Mouse (Mus musculus) common myeloid progenitor, adult 5-6 weeks (primary cell): ENCODE results near the gene Anapc15. TPM values are rescaled to one million over a fixed set of nuclear protein-coding genes. Genes with fewer than 3 reads are reported as not detected.
"Not testable (repeated sequence)": the region's sequence is repeated elsewhere in the genome, so short reads cannot be mapped to it uniquely, and the experiment has no call there.

Source experiments
- ATAC-seq: replicated peaks from 2 replicates; pipeline ENCODE4 v1.8.0; 2016; ENCODE audit warnings: low read depth, mild to moderate bottlenecking, moderate TSS enrichment, inconsistent platforms; ENCODE audit not compliant: poor library complexity, severe bottlenecking
- total RNA-seq: library from RNA; stranded (forward); fragments of 200-1000, 187-1606 nt; gene quantifications from 2 replicates; pipeline ENCODE4 v1.2.3, GENCODE M21; 2017

Anapc15 gene
- total RNA-seq, 1 experiment from 2014 or later: 107 TPM

DNA sequence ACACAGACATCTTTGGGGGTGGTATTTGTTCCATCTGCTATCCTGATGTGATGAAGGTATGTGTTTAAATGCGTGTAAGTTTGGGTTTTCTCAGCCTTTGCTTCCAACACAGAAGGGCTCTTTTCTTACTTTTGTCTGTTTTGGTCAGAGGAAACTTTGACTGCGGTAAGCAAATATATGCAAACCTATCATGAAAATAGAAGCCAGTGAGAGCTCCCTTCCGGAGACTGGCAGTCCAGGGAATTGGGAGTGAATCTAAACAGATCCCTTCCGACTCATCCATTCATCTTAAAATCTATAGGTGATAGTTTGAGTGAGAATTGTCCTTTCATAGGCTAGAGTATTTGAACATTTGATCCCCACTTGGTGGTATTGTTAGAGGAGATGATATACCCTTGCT lies 24.9 kb downstream of the Anapc15 start:
- no peak for ATAC-seq

DNA sequence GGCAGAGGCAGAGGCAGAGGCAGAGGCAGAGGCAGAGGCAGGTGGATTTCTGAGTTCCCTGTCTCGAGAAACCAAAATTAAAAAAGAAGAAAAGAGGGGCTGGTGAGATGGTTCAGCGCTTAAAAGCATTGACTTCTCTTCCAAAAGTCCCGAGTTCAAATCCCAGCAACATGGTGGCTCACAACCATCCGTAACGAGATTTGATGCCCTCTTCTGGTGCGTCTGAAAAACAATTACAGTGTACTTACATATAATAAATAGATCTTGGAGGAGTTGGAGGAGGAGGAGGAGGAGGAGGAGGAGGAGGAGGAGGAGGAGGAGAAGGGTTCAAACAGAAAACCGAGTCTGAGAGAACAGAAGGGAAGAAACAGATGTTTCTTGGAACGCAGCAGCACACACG lies 32.2 kb downstream of the Anapc15 start:
- ATAC-seq: no peak

DNA sequence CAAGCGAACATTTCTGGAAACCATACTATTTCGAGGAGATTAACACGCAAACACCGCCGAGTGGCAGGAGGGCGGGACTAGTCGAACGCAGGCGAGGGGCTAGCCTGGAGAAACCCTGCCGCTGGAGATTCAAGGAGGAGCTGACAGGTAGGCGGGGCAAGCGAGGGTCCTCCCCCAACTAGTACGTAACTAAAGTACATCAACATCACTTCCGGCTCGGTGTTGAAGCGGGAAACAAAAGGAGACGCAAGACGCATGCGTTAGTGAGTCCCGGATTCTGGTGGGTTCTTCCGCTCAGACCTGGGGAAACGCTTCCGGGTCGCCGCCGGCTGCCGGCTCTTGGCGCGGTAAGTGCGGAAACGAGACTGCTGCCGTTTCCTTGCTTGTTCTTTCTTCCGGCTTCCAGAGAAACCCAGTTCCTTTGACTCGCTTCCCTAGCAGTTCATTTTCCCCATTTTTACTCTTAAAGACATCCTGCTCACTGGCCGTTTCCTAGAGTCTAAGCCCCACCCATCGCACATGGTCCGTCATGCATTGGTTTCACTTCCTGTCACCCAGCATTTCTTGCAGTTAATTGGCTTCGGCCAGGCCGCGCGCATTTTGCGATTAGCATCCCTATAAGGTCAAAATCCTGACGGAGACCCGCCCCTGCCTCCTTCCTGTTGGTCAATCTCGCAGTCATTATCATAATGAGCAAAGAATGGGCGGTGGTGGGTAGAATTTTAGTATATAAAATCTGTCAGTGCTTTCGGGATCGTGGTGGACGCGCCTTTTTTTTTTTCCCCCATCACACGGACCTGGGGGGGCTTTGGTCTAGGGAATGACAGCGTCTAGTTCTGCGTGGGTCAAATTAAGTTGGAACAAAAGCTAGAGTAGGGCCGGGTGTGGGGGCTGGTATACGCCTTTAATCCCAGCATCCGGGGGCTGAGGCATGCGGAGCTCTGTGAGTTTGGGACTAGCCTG lies 32.9 kb downstream of the Anapc15 start:
- peak; percentile 92 for ATAC-seq

DNA sequence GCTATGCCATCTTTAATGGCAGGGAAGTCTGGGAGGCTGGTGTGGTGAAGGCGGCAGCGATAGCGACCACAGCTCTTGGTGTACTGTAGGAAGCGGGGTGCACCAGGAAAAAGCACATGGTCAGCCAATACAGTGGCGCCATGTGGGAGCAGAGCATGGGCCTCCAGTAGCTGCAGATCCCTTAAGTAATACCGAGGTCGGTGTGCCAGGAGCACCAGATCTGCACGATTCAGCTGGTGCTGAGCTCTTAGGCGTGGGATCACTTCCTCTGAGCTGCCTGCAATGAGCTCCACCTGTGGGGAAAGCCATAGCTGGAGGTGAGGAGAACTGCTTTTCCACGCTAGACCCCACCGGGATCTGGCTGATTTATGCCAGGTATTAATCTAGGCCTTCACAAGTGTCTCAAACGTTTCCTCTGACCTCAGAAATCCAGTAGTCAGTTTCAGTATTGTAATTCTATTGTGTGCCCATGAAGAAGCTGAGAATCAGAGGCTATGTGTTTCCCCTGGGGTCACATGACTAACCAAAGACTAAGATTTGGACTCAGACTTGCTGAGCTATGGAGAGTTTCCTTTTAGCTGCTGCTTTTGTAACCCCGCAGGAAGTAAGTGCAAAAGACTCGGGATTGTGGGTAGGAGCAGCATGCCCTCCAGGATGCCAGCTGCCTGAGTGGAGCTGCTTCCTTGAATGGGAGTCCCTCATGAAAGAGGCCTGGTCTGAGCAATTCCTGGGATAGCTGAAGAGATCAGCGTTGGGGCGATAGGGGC lies 37.0 kb downstream of the Anapc15 start:
- ATAC-seq: no peak

DNA sequence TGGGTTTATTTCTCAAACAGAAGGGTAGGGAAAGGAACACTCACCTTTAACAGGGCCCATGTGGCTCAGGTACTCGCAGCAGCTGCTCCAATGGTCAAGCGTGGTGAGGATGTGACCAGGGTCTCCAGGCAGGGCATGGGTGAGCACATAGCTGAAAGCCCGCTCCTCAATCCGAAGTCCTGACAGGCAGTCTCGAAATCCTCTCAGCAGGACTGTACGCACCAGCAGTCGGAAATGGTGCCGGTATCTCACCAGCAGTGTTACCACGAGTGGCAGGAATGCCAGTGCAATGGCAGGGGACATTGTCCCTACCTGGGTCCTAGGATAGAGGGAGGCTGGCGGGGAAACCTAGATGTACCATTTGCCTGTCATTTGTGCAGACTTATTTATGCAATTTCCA lies 38.5 kb downstream of the Anapc15 start:
- ATAC-seq: no peak

DNA sequence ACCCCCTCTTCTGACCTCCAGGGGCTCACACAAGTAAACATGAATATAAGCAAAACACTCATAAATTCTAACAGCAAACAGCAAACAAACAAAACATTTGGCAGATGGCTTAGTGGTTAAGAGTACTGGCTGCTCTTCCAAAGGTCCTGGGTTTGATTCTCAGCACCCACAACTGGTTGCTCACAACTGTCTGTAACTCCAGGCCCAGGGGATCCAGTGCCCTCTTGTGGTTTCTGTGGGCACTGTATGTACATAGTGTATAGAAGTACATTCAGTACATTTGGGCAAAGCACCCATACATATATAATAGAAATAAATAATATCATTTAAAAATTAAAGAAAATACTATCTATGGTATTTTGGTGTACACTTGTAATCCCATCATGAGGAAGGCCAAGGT lies 39.3 kb downstream of the Anapc15 start:
- no peak for ATAC-seq

DNA sequence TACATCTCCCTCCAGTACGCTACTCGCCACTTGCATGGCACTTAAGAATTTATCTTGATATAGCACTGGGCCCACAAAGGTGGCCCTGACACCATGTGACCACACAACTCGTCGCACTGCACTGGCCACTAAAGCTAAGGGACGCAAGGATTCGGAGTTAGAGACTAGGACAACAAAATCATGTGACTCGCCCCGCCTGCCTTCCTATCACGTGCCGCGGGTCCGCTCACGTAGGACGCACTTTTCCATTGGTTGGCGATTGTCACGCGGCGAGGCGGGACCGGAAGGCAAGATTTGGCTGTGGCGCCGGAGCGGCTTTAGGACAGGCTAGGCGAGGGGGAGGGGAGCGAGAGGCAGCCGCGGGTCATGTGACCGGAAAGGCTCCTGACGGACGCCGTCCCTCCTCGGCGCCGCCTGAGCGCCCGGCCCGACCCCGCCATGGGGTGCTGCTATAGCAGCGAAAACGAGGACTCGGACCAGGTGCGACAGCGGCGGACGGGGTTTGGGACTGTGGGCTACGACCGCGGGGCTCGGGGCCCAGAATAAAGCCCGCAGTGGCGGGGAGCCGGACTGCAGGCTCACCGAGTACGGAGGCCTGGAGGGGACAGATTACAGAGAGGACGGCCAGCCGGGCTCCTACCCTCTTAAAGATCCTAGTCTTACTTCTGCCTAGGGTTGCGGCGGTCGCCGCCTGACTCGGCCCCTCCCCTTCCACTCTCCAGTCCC lies 42.2 kb downstream of the Anapc15 start, which contains the start of gene Lamtor1:
TSS of gene Lamtor1 (plus strand) at position 344 of the 726 bp plus-strand sequence.
- peak; percentile 88 for ATAC-seq

DNA sequence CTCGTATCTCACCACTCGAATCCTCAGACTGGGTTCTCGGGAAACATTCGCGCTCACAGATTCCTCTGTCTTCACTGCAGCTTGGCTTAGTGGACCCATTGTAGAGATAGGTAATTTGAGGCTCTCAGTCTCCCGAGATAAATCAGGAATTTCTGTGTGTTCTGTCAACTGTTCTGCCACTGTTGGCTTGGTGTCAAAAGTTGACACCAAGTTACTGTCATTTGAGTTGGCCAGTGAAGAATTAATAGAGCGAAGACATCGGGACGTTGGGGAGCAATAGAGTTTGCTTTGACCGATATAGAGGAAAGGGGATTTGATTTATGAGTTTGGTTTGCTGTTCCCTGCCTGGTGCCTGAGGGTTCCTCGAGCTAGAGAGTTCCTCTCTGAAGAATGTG lies 42.8 kb downstream of the Anapc15 start, which contains the start of gene Tomt:
TSS of gene Tomt (minus strand) at position 73 of the 395 bp plus-strand sequence.
- no peak for ATAC-seq

DNA sequence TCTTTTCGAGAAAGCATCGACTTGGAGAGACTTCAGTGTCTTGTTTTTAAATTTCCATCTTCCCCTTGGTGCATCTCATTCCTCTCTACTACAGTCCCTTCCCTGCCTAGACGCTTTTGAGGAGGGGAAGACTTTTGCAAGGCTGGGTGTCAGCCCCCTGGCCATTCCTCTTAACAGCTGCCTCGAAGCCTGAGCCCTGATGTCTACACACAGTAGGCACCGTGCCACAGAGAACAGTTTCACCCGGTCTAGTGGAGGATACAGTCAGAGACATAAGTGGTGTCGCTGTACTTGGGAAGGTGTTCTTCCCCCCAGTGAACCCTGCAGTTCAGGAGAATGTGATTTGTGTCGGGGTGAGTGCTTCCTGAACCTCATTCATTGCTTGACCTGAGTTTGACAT lies 43.2 kb downstream of the Anapc15 start:
- ATAC-seq: no peak

DNA sequence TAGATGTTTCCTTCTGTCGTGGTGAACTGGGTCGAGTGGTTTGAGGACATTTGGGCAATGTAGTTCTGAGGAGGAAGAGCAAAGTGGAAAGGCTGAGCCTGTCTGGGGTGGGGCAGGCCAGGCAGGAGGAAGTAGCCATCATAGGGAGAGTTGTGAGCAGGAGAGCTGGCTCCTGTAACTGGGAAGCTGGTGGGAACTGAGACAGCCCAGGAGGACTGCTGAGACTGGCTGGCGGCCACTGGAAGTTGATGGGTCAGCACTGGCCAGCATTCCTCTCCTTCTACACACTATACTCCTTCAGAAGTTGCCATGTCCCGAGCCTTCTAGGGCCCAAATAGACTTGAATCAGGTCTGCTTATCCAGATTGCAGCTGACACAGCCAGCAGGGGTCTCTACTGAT lies 44.9 kb downstream of the Anapc15 start:
- ATAC-seq: no peak

DNA sequence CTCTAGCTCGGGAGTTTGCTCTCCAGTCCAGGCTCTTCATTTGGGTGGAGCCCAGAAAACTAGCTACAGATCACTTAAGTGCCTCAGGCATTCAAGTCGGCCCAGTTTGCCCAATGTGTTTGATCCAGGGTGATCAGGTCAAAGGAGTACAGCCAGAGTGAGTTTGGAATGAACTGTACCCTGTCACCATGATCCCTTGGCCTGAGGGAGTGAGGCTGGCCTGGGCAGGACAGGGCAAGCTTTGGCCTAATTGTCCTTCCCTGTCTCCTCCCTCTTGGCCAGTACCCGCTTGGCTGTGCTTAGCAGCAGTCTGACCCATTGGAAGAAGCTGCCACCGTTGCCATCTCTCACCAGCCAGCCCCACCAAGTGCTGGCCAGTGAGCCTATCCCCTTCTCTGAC lies 46.6 kb downstream of the Anapc15 start:
- ATAC-seq: no peak

DNA sequence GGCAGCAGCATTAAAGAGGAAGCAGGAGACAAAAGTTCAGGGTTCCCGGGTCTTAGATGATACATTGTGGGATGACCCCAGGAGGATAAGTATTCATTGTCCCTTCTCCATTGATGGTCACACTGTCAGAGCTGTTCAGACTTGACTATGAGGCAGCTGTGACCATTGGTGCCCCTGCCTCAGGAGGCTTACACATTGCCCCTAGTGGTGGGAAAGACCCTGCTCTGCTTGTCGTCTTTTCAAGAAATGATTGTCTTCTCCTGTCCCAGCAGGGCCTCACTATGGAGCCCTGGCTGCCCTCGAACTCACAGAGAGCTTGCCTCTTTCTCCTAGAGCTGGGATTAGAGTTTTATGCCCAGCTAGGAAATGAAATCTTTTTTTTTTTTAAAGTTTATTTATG lies 48.5 kb downstream of the Anapc15 start:
- peak; percentile 43; the same call in 1 of the 2 replicates for ATAC-seq

DNA sequence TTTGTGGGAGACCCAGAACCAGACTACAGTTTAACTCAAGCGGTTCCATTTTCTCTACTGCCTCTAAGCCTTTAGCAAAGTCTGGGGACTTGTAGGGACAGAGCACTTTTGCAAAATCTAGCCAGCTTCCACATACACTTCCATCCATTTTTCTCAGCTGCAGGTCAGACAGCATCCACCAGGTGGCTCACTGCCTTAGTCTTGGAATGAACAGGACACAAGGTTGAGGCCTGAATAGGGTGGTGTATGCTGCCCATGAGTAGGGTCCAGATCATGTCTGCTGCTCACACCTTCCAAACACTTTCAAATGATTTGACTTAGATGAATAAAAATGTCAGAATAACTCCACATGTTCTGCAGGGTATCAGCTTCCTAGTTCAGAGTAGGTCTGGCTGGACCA lies 54.6 kb downstream of the Anapc15 start:
- ATAC-seq: peak; percentile 94

DNA sequence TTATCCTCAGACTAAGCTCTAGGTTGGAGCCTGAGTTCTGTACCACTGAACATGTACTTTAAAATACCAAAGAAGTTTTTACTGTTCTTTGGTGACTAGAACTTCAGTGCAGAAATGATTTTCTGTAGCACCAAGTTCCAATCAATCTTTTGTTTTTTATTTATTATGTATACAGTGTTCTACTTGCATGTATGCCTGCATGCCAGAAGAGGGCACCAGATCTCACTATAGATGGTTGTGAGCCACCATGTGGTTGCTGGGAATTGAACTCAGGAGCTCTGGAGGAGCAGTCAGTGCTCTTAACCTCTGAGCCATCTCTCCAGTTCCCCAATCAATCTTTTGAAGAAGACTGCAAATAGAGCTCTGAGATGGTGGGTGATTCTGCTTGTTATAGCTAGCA lies 62.4 kb downstream of the Anapc15 start:
- not testable (repeated sequence) for ATAC-seq

DNA sequence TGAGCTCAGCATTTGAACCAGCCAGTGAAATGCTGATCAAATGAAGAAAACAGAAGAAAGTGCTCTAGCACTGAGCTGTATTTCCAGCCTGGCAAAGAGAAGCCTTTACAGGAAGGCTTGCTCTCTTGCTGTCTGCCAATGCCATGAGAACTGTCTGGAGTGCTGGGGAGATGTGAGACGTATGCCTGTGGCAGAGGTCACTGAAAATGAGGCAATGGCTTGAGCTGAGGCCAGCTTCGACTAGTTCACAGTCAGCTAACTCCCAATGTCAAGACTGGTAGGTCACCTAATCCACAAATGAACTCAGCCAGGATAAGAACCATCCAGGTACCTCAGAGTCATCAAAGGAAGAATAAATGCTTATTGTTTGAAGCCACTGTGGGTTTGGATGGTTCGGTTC lies 64.6 kb downstream of the Anapc15 start:
- no peak for ATAC-seq

DNA sequence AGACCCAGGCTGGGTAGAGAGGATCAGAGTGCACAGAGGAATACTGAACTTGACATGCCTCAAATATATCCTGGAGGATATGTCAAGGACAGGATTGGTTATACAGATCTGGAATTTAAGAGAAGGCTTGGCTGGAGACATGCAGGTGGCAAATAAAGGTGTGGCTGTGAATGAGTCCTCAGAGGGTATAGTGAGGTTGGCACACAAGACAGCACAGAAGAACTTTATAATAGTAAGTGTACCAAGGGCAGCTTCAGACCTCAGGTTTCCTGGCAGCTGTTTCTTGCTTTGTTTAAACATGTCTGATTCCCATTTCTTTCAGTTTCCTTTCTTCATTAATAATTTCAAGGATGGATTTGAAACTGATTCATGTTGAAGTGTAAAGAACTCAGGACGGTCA lies 69.0 kb downstream of the Anapc15 start:
- ATAC-seq: no peak

DNA sequence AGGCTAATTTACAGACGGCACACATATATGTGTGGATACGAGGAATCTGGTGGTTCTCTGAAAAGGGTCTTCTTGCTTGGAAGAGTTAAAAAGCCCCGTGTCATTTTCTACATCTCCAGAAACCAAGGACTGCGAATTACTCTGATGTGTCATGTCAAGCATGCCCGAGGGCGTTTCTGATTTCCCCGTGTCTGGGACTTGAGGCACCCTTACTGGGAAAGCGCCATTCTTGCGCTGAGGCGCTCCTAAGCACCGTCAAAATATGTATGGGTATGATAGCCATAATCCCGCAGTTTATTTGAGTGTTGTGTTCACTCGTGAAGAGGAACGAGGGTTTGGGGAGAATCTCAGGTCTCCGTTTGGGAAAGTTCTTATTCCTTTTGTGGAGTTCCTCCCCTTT lies 69.8 kb downstream of the Anapc15 start:
- peak; percentile 11; the same call in 1 of the 2 replicates for ATAC-seq

DNA sequence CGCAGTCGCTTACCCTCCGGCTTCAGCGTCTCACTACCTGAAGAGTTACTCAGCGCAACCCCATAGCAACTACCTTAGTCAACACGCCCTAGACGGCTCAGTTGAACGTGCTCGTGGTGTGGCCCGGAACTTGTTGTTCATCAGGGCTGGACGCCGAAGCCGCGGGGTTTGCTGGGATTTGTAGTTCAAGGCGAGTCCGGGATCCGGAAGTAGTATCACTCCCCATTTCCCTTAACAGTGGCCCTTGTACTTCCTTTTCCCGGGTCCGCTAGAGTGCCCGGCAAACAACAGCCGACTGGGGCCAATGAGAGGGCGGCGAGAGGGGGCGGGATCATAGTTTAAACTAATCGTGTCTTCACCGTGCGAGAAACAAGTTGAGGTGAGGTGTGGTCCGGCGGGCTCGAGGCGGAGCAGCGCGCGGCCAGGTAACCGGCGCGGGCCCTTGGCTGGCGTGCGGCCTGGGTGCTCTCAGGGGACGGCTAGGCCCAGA lies 70.3 kb downstream of the Anapc15 start, which contains the start of the genes Lrrc51 and Numa1:
TSS of gene Lrrc51 (minus strand) at position 145 of the 490 bp plus-strand sequence.
TSS of gene Numa1 (plus strand) at position 361 of the 490 bp plus-strand sequence.
- ATAC-seq: peak; percentile 96

DNA sequence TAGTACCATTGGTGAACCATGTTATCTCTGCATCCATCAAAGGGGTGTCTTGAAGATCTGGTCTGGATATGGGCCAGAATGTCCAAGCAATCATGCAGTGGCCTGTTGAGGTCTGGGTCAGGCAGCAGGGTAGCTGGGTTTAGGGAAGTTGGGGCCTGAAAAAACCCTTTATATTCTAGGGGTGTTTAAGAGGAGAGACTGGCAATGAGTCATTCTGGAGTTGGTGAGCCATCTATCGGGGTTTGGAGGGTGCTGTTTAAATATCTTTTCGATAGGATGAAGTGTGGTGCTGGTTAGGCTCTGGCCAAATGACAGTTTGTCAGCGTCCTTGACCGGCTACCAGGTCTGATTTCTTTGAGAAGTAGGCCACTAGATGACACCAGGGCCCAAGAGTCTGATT lies 72.4 kb downstream of the Anapc15 start:
- ATAC-seq: no peak

DNA sequence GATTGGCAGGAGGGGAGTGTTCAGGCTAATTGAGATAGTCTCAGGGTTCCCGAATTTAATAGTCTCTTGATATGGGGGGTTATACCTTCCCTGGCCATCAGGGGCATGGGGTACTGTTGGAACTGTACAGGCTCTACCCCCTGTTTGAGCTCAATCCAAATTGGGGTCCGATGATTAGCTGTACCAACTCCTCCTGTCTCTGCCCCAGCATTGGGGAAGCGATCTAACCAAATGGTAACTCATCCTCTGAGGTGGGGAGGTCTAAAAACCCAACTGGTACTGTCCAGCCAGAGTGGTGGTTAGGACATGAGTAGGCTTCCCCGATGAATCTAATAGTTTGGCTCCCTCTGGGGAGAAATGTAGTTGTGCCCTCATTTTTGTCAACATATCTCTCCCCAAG lies 73.5 kb downstream of the Anapc15 start:
- no peak for ATAC-seq
